Mouse (Mus musculus): ENCODE results near the gene Mrpl21. TPM values are rescaled to one million over a fixed set of nuclear protein-coding genes. Genes with fewer than 3 reads are reported as not detected.

Gene Mrpl21
- 104 TPM for polyA plus RNA-seq (2017; shearing (Covaris generic))

GRCm38 (mm10) chr19:3282572-3283467, at the start of gene Mrpl21, which contains the start of gene Ighmbp2:
Gene Mrpl21 (plus strand): TSS chr19:3282901.
Gene Ighmbp2 (minus strand): TSS chr19:3283017.

DNA sequence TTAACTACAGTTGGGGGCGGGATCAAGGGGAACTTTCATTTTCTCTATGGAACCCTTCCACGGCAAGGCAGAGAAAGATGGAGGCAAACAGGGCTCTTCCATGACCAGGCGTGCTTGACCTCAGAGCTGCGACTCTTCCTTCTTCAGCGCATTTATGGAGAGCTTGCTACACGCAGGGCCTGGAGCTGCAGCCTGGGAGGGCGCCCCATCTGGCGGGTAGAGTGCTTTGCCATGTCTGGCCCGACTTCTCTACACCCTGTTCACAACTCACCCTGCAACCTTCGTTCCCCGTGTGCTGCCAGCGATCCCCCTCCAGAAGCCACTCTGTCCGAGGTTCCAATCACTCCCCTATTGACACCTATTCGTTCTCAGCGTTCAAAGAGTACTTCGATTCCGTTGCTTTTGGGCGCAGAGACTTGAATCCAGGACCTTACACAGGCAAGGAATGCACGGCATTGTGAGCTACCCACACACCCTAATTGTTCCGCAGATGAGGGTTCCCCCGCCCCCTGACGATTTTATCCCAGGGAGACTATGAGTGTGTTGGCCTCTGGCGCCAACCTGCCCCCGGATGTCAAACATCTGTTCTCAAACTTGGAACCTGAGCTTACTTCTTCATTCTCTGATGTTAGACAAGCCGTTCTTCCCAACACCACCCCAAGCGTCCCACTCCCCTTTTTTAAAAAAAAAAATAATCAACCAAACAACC, 39.7 kb downstream of the Mrpl21 start, which contains the start of gene Cpt1a:
Cpt1a (plus strand) TSS at position 74 of the 709 bp plus-strand sequence.

Other genes starting within 250 kb of the Mrpl21 start
- gene Ighmbp2, start 116 bp downstream of the Mrpl21 start, polyA plus RNA-seq (2017; shearing (Covaris generic)), result 16.3 TPM
- gene Cpt1a, start 39.4 kb downstream of the Mrpl21 start, polyA plus RNA-seq (2017; shearing (Covaris generic)), result 50.7 TPM
- gene Tesmin, start 106.0 kb downstream of the Mrpl21 start, polyA plus RNA-seq (2017; shearing (Covaris generic)), result not detected
- gene Gal, start 131.6 kb downstream of the Mrpl21 start, polyA plus RNA-seq (2017; shearing (Covaris generic)), result 0.23 TPM

All from CD4-positive, CD25-positive, alpha-beta regulatory T cell (primary cell).